Mouse (Mus musculus) adrenal gland, postnatal 14 days (tissue): Measurements from ENCODE around the gene Tmem159. TPM values are rescaled to one million over a fixed set of nuclear protein-coding genes. Genes with fewer than 3 reads are reported as not detected.

ENCODE experiments used
- DNase-seq: peaks from one replicate; pipeline ENCODE4 v3.0.0; 2021; ENCODE audit warnings: mixed read lengths
- total RNA-seq: library from RNA; stranded (reverse); gene quantifications from 2 replicates; pipeline ENCODE4 v1.2.3, GENCODE M21; 2021

Tmem159 gene
- total RNA-seq, 1 experiment from 2014 or later: 46.4 TPM

DNA sequence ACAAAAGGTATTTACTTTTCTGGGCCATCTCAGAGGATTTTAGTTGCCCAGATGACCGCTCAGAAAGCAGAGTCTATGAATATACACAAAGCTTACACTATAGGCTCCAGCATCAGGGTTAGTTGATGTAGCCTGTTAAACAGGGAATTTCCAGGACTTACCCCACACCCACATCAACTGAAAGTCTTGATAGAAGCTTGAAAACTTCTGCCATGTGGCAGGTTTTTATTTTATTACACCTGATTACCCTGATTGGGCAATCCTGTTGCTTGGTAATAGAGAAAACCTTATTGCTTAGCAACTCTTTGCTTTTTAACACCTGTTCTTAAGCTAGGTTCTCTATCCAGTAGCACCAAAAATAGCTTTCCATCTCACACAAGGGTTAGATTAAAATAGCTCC, 40.6 kb downstream of the Tmem159 start:
- DNase-seq: no peak

DNA sequence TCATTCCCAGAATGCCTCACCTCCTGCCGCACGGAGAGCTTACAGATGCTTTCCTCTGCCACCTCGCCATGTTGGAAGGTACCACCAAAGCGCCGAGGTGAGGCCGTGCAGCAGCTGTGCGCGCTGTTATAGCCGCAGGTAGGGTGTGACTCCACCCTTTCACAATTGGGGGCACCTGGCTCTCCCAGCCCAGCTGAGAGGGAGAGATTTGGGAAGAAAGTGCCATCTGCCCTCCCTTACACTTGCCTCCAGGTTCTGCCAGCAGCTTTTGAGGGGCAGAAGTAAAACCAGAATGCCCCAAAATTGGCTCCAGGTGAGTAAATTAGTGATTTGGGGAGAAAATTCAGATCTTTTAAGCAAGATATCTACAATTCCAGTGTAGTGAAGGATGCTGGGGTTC, 43.0 kb downstream of the Tmem159 start, which contains the start of gene Zp2:
Zp2 (minus strand) TSS at position 101 of the 400 bp plus-strand sequence.
- DNase-seq: no peak

DNA sequence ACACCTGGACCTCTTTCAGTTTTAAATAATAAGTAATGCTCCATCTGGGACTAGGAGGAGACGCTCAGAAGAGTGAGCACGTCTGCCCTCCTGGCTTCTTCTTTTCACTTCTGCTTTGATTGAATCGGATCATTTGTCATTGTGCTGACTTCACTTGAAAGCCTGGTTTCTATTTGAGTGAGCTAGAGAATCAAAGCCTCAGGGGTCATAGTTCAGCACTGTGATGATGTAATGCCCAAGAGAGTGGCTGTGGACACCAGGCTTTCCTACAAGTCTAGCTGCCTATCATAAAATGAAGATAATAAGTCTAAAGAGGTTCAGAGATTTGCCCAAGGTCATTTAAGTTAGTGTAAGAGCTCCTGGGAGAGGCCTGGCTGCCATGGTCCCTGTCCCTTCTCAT, 48.1 kb downstream of the Tmem159 start:
- DNase-seq: no peak

DNA sequence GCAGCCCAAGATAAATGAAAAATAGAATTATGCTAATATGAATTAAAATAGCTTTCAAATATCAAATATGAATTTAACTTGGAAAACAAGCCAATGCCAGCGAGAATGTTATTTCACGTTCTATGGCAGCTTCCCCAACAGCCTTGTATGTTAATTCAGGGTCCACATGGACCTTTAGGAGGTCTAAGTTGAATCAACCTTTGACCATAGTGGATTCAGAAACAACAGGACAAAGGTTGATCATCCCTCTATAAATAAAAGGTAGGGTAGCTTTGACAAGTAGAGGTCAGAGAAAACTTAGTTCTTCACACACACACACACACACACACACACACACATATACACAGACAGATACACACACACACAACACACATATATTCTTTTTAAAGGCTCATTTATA, 48.7 kb downstream of the Tmem159 start:
- no peak for DNase-seq

DNA sequence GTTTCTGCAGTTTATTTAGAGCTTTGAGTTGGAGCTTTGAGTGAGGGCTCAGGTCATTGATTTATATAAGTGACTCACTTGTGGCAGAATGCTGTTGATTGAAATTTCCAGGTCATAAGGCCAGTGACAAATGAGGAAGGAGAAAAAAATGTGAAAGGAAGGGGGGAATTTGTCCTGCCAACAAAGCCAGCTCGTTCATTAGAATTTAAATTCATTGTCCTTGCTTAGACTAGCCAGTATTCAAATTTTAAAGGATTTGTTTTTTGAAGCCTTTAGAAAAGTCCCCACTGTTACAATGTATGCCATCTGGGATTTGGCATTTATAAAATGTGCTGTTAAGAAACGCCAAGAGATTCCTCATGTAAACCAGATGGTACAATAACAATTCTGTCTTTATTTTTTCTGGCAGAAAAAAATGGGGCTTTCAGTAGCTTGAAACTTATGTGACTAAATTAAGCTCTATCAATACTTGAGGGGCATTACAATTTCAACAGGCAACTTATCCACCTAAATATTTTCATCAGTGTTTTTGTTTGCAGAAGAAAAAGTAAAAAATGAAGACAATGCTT, 54.8 kb downstream of the Tmem159 start:
- DNase-seq: no peak

DNA sequence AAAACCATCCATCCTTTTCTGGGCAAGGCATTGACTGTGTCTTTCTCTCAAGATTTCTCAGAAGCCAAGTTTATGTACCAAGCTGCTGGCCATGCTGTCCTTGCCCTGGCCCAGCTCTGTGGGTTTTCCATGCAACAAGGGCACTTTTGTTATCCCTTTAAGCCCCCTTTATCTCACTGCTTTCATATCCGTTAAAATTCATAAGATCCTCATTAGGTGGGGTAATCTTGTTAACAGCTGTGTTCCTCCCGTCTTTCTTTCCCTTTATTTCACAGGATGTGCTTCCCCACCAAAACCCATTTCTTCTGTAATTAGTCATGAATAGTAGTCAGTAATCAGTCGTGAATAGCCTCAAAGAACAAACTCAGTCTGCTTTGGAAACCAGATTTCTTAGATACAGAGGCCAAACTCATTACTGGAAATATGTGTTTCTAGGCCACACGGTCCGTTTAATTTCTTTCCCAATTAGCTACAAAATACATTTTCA, 55.5 kb downstream of the Tmem159 start:
- DNase-seq: no peak

DNA sequence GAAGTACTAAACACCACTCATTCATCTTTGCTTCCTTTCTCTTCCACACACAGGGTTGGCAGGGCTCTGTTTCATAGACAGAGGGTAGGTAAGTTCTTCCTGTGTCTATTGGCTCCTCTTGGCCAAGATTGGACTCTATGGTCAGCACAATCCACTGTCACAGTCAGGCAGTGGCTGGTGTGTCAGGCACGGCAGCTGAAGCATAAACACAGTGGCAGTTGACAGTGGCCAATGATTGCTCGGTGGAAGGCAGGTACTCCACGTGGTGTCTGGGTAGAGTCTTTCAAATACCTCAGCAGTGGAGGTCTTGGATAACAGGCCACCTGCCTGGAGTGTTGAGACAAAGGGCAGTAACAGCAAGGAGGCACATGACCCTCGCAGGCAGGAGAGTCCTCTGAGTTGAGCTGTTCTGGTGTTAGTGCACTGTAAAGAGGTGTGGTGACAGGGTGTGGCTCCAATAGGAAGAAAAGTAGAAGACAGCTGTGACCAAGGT, 56.0 kb downstream of the Tmem159 start:
- no peak for DNase-seq

DNA sequence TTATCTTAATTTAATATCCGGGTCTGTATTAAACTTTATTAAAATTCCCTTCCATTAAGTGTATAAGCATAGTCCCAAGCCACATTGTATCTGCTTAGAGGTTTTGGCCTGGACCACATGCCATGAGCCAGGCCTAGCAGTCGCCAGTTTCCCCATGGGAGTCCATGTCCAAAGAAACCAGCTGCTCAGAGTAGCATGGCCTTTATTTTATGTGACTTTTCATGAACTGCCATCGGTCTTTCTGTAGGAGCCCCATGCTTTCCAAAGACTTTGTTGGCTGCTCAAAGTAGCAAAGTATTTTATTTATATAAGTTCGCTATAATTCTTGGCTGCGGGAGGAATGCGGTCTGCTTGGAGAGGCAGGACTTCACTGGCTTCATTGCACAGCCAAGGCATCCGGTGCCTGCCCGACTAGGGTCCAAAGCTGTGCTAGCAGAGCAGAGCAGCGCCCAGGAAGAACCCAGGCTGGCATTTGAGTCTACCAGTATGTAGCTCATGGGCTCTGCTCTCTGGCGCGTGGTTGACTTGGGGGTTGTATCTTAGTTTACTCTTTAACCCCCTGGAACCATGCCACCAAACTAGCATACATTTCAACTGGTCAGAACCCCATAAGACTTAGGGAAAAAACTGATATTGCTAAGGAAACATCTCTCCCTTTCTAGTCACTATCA, 61.6 kb downstream of the Tmem159 start:
- no peak for DNase-seq

Other genes starting within 250 kb of the Tmem159 start
- 7.8 and 11.9 TPM in 2 replicates for gene Lyrm1, start 206.5 kb upstream of the Tmem159 start, total RNA-seq
- gene Dcun1d3, start 206.1 kb upstream of the Tmem159 start, total RNA-seq: 37.4 and 47.7 TPM in 2 replicates
- gene Dnah3, start 7.1 kb upstream of the Tmem159 start, total RNA-seq: not detected in 2 replicates
- gene Zp2, start 42.9 kb downstream of the Tmem159 start, total RNA-seq: not detected in 2 replicates
- gene Anks4b, start 71.5 kb downstream of the Tmem159 start, total RNA-seq: 0.26 and 2.1 TPM in 2 replicates
- 1.9 and 3.1 TPM in 2 replicates for gene Crym, start 99.8 kb downstream of the Tmem159 start, total RNA-seq
- not detected in 2 replicates for gene Abca14, start 101.6 kb downstream of the Tmem159 start, total RNA-seq
- not detected in 2 replicates for gene Abca15, start 226.3 kb downstream of the Tmem159 start, total RNA-seq